Mouse (Mus musculus): ENCODE data around the gene Txndc15.

Gene Txndc15

GRCm38 (mm10) chr13:55714501-55715166 is at the start of gene Txndc15:
Txndc15 (plus strand) TSS chr13:55714650.
- POLR2A ChIA-PET: interaction anchor here (0.6 to 4.3 kb wide), 29 partner anchors 9 to 764 kb away, joined by 3 to 39 read pairs (median 4); partner anchors contain the start of genes B230219D22Rik (in 3 of the 4), Pcbd2 (in 3 of the 4) and Caml (in 1 of the 4)
- CTCF ChIA-PET: interaction anchor here in 3 of 4 experiments (0.7 to 1.9 kb wide), 4 partner anchors 13 to 88 kb away, joined by 3 to 4 read pairs (median 4); partner anchors contain the start of gene Pcbd2 (in 3 of the 3)

GRCm38 (mm10) chr13:55668550-55668949 is 45.9 kb upstream of the Txndc15 start:
- ChIA-PET CTCF (interaction anchor here (0.6 to 2.1 kb wide), 26 partner anchors 9 to 330 kb away, joined by 3 to 16 read pairs (median 4); partner anchors contain the start of gene Pcbd2 (in 2 of the 4)), POLR2A (interaction anchor here in 3 of 4 experiments (0.6 to 5.0 kb wide), 11 partner anchors 9 to 1623 kb away, joined by 3 to 23 read pairs (median 4); partner anchors contain the start of genes B230219D22Rik (in 3 of the 3), Ddx46 (in 2 of the 3) and Pcbd2 (in 1 of the 3))

GRCm38 (mm10) chr13:55672711-55673110 is 41.7 kb upstream of the Txndc15 start:
- ChIA-PET CTCF (interaction anchor here in 1 of 4 experiments (1.7 kb wide), 1 partner anchor 32 kb away, joined by 6 read pairs; no protein-coding TSS in a partner anchor), POLR2A (interaction anchor here in 3 of 4 experiments (0.6 to 5.0 kb wide), 6 partner anchors 20 to 54 kb away, joined by 3 to 23 read pairs (median 4); partner anchors contain the start of gene B230219D22Rik (in 2 of the 3))

- ChIA-PET POLR2A (interaction anchor here in 2 of 4 experiments (0.7 to 4.3 kb wide), 5 partner anchors 9 to 51 kb away, joined by 3 to 16 read pairs (median 3); partner anchors contain the start of gene B230219D22Rik (in 2 of the 2)), CTCF (no interaction called here)
Observed at GRCm38 (mm10) chr13:55677364-55677763, 37.1 kb upstream of the Txndc15 start.

- ChIA-PET POLR2A (interaction anchor here in 3 of 4 experiments (0.8 to 4.0 kb wide), 13 partner anchors 8 to 82 kb away, joined by 3 to 44 read pairs (median 4); partner anchors contain the start of genes B230219D22Rik (in 2 of the 3), Pcbd2 (in 1 of the 3) and Txndc15 (in 1 of the 3)), CTCF (interaction anchor here in 2 of 4 experiments (0.9 to 1.1 kb wide), 2 partner anchors 42 to 61 kb away, joined by 3 to 5 read pairs; no protein-coding TSS in a partner anchor)
Observed at GRCm38 (mm10) chr13:55682201-55682600, 32.2 kb upstream of the Txndc15 start.

GRCm38 (mm10) chr13:55683581-55683980 is 30.9 kb upstream of the Txndc15 start:
- ChIA-PET POLR2A (interaction anchor here in 3 of 4 experiments (0.6 to 4.0 kb wide), 14 partner anchors 9 to 444 kb away, joined by 3 to 44 read pairs (median 4); partner anchors contain the start of genes B230219D22Rik (in 3 of the 3), Pcbd2 (in 1 of the 3) and Txndc15 (in 1 of the 3)), CTCF (interaction anchor here in 3 of 4 experiments (0.5 to 1.8 kb wide), 5 partner anchors 15 to 395 kb away, joined by 3 to 9 read pairs (median 4); no protein-coding TSS in a partner anchor)

GRCm38 (mm10) chr13:55686107-55686633 is 28.3 kb upstream of the Txndc15 start:
- POLR2A ChIA-PET: interaction anchor here in 3 of 4 experiments (0.6 to 1.8 kb wide), 7 partner anchors 10 to 773 kb away, joined by 3 to 5 read pairs (median 4); partner anchors contain the start of gene Caml (in 2 of the 3)
- CTCF ChIA-PET: interaction anchor here in 2 of 4 experiments (0.6 to 1.9 kb wide), 5 partner anchors 30 to 375 kb away, joined by 3 to 12 read pairs (median 4); no protein-coding TSS in a partner anchor

- ChIA-PET POLR2A (interaction anchor here in 3 of 4 experiments (0.6 to 1.8 kb wide), 5 partner anchors 10 to 1010 kb away, joined by 3 to 5 read pairs (median 3); no protein-coding TSS in a partner anchor), CTCF (interaction anchor here in 2 of 4 experiments (0.7 to 1.9 kb wide), 4 partner anchors 20 to 208 kb away, joined by 3 to 4 read pairs (median 4); no protein-coding TSS in a partner anchor)
Observed at GRCm38 (mm10) chr13:55687927-55688602, 26.4 kb upstream of the Txndc15 start.

- ChIA-PET CTCF (interaction anchor here in 3 of 4 experiments (0.5 to 1.2 kb wide), 10 partner anchors 21 to 508 kb away, joined by 3 to 4 read pairs (median 3); partner anchors contain the start of genes Ddx46 (in 1 of the 3) and Pcbd2 (in 1 of the 3)), POLR2A (interaction anchor here (0.5 to 4.0 kb wide), 99 partner anchors 9 to 921 kb away, joined by 3 to 53 read pairs (median 4); partner anchors contain the start of genes Pcbd2 (in 4 of the 4), Caml (in 3 of the 4), Txndc15 (in 3 of the 4) and B4galt7 (in 2 of the 4))
Observed at GRCm38 (mm10) chr13:55692535-55693242, 21.8 kb upstream of the Txndc15 start, which contains the start of gene B230219D22Rik. B230219D22Rik (plus strand) TSS chr13:55693124.

- CTCF ChIA-PET: interaction anchor here in 2 of 4 experiments (0.5 to 1.2 kb wide), 8 partner anchors 15 to 507 kb away, joined by 3 to 4 read pairs (median 4); partner anchors contain the start of genes Ddx46 (in 1 of the 2) and Pcbd2 (in 1 of the 2)
Observed at GRCm38 (mm10) chr13:55693243-55693721, 21.2 kb upstream of the Txndc15 start.

GRCm38 (mm10) chr13:55694110-55694509 is 20.3 kb upstream of the Txndc15 start:
- POLR2A ChIA-PET: interaction anchor here (0.6 to 4.0 kb wide), 30 partner anchors 9 to 461 kb away, joined by 3 to 53 read pairs (median 6); partner anchors contain the start of genes Caml (in 2 of the 4), Pcbd2 (in 2 of the 4), Txndc15 (in 2 of the 4) and Ddx46 (in 1 of the 4)
- CTCF ChIA-PET: no interaction called here

More at GRCm38 (mm10) chr13:55693243-55693721, 21.2 kb upstream of the Txndc15 start:
- POLR2A ChIA-PET: interaction anchor here (0.5 to 4.0 kb wide), 92 partner anchors 8 to 921 kb away, joined by 3 to 53 read pairs (median 4); partner anchors contain the start of genes Pcbd2 (in 4 of the 4), Caml (in 3 of the 4), Txndc15 (in 3 of the 4) and B4galt7 (in 2 of the 4)

- POLR2A ChIA-PET: interaction anchor here in 2 of 4 experiments (0.6 to 4.0 kb wide), 8 partner anchors 7 to 730 kb away, joined by 3 to 34 read pairs (median 4); partner anchors contain the start of genes Gm3045 (in 1 of the 2), Pcbd2 (in 1 of the 2) and Txndc15 (in 1 of the 2)
- CTCF ChIA-PET: interaction anchor here in 1 of 4 experiments (0.6 kb wide), 1 partner anchor 31 kb away, joined by 3 read pairs; no protein-coding TSS in a partner anchor
Observed at GRCm38 (mm10) chr13:55695989-55696388, 18.5 kb upstream of the Txndc15 start.

GRCm38 (mm10) chr13:55704301-55704700 is 10.1 kb upstream of the Txndc15 start:
- POLR2A ChIA-PET: interaction anchor here in 3 of 4 experiments (0.9 to 5.1 kb wide), 10 partner anchors 9 to 69 kb away, joined by 3 to 53 read pairs (median 4); partner anchors contain the start of genes B230219D22Rik (in 2 of the 3), Txndc15 (in 2 of the 3) and Ddx46 (in 1 of the 3)
- CTCF ChIA-PET: interaction anchor here in 2 of 4 experiments (0.6 to 0.9 kb wide), 3 partner anchors 14 to 850 kb away, joined by 3 to 7 read pairs (median 4); no protein-coding TSS in a partner anchor

- POLR2A ChIA-PET: interaction anchor here in 2 of 4 experiments (0.5 to 4.3 kb wide), 14 partner anchors 8 to 90 kb away, joined by 3 to 39 read pairs (median 6); partner anchors contain the start of genes B230219D22Rik (in 2 of the 2), Pcbd2 (in 2 of the 2), Caml (in 1 of the 2) and Ddx46 (in 1 of the 2)
- CTCF ChIA-PET: interaction anchor here in 3 of 4 experiments (0.6 to 1.2 kb wide), 6 partner anchors 14 to 316 kb away, joined by 3 to 5 read pairs (median 4); partner anchors contain the start of genes B230219D22Rik (in 1 of the 3) and Pcbd2 (in 1 of the 3)
Observed at GRCm38 (mm10) chr13:55712846-55713245, 1.6 kb upstream of the Txndc15 start.

- ChIA-PET CTCF (interaction anchor here in 3 of 4 experiments (1.3 to 1.9 kb wide), 3 partner anchors 12 to 13 kb away, joined by 3 to 4 read pairs (median 4); partner anchors contain the start of gene Pcbd2 (in 3 of the 3)), POLR2A (interaction anchor here (0.6 to 4.3 kb wide), 24 partner anchors 8 to 92 kb away, joined by 3 to 39 read pairs (median 4); partner anchors contain the start of genes B230219D22Rik (in 3 of the 4), Pcbd2 (in 3 of the 4) and Caml (in 1 of the 4))
Observed at GRCm38 (mm10) chr13:55715167-55715512, 690 bp downstream of the Txndc15 start.

Measured in embryonic stem cell, embryonic (primary cell).